Mouse (Mus musculus) 416B (cell line): Measurements from ENCODE around the gene Lrr1.
"Not testable (repeated sequence)": the region's sequence is repeated elsewhere in the genome, so short reads cannot be mapped to it uniquely, and the experiment has no call there.

Source experiments
- DNase-seq: peaks from one replicate; pipeline ENCODE4 v3.0.0; 2011; ENCODE audit warnings: low read depth

The Lrr1 gene

GRCm38 (mm10) chr12:69168461-69169106 is at the start of gene Lrr1:
Lrr1 (plus strand) TSS chr12:69168814.
- peak; percentile 93 for DNase-seq

- DNase-seq: peak; percentile 26
These were observed 48.7 kb upstream of the Lrr1 start for GRCm38 (mm10) chr12:69119908-69120307.

GRCm38 (mm10) chr12:69122801-69123200 is 45.8 kb upstream of the Lrr1 start:
- no peak for DNase-seq

- DNase-seq: no peak
These were observed 43.5 kb upstream of the Lrr1 start for GRCm38 (mm10) chr12:69125066-69125465.

- DNase-seq: peak; percentile 73
These were observed 41.4 kb upstream of the Lrr1 start for GRCm38 (mm10) chr12:69127170-69127569.

GRCm38 (mm10) chr12:69127626-69128025 is 41.0 kb upstream of the Lrr1 start:
- DNase-seq: no peak

- DNase-seq: no peak
These were observed 38.8 kb upstream of the Lrr1 start for GRCm38 (mm10) chr12:69129634-69130310.

GRCm38 (mm10) chr12:69130486-69130885 is 38.1 kb upstream of the Lrr1 start:
- no peak for DNase-seq

GRCm38 (mm10) chr12:69131267-69131666 is 37.3 kb upstream of the Lrr1 start:
- DNase-seq: peak; percentile 82

GRCm38 (mm10) chr12:69131981-69132380 is 36.6 kb upstream of the Lrr1 start:
- peak; percentile 49 for DNase-seq

- DNase-seq: no peak
These were observed 29.4 kb upstream of the Lrr1 start for GRCm38 (mm10) chr12:69139201-69139600.

- no peak for DNase-seq
These were observed 28.8 kb upstream of the Lrr1 start for GRCm38 (mm10) chr12:69139841-69140240.

GRCm38 (mm10) chr12:69143460-69143859 is 25.2 kb upstream of the Lrr1 start:
- no peak for DNase-seq

GRCm38 (mm10) chr12:69147166-69147735 is 21.4 kb upstream of the Lrr1 start:
- DNase-seq: no peak

GRCm38 (mm10) chr12:69150049-69150448 is 18.6 kb upstream of the Lrr1 start:
- DNase-seq: no peak

- no peak for DNase-seq
These were observed 12.7 kb upstream of the Lrr1 start for GRCm38 (mm10) chr12:69155923-69156322.

- no peak for DNase-seq
These were observed 12.2 kb upstream of the Lrr1 start for GRCm38 (mm10) chr12:69156436-69156835.

- DNase-seq: no peak
These were observed 11.5 kb upstream of the Lrr1 start for GRCm38 (mm10) chr12:69157107-69157506.

GRCm38 (mm10) chr12:69158366-69158764 is 10.2 kb upstream of the Lrr1 start:
- DNase-seq: no peak

- peak; percentile 100 for DNase-seq
These were observed 9.6 kb upstream of the Lrr1 start, which contains the start of gene Rps29 for GRCm38 (mm10) chr12:69158765-69159577. Rps29 (minus strand) TSS chr12:69159186.

GRCm38 (mm10) chr12:69159578-69159940 is 9.1 kb upstream of the Lrr1 start:
- peak; percentile 92 for DNase-seq

- DNase-seq: not testable (repeated sequence)
These were observed 7.9 kb upstream of the Lrr1 start for GRCm38 (mm10) chr12:69160677-69161076.
